Mouse (Mus musculus) right cerebral cortex, adult 2 months (tissue): ENCODE measurements around the gene Mypn.

ENCODE experiments used
- DNase-seq, 2 experiments: peaks; one replicate each; pipeline ENCODE4 v3.0.0; 2021 to 2022; ENCODE audit warnings: low spot score in 2 of 2

Mypn gene

DNA sequence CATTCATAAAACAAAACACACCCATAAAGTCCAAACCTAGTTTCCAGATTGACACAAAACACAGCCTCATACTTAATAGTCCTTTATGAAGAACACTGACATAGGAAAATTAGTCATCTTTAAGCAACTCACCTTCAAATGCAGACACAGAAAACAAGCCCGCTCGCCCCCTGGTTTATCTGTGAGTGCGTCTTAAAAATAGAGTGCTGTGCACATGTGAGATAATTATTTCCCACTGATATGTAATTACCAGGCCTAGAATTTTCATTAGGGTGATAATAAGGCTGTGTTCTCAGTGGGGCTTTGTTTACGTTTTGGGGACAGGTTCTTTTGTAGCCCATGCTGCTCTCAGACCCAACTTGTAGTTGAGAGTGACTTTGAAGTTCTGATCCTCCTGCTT, 4.7 kb downstream of the Mypn start:
- DNase-seq = no peak

DNA sequence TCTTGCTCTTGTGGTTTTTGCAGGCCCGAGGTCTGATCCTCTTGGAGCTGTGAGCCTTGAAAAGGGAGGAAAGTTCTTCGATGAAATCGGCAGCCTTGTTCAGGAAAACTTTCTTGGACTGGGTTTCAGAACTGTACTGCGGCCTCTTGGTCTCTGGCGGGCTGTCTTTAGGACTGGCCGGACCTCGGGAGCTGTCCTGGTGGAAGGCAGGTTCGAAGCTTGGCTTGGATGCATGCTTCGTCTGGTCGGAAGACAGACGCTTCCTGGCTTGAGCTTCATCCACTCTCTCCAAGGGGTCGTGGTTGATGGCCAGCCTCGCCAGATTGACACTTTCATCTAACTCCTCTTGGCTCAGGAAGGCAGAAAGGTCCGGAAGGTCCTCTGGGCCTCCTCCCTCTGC, 11.0 kb downstream of the Mypn start:
- DNase-seq = no peak

DNA sequence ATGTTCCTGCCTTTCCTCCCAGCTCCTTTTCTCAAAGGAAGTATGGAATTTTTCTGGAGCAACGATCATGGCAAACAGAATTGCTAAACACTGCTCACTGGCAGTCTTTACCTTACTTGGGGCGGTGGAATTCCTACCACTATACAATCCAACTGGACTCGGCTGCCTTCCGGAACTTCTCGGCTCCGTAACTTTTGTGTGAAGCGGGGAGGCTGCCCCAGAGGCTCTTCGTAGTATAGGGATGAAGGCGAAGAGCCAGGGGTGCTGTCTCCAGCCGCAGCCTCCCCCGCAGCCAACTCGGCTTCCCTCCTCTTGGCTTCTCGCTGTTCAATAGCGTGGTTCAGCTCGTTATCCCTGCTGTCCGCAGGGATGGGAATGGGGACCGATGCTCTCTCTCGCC, 11.5 kb downstream of the Mypn start:
- DNase-seq = no peak

DNA sequence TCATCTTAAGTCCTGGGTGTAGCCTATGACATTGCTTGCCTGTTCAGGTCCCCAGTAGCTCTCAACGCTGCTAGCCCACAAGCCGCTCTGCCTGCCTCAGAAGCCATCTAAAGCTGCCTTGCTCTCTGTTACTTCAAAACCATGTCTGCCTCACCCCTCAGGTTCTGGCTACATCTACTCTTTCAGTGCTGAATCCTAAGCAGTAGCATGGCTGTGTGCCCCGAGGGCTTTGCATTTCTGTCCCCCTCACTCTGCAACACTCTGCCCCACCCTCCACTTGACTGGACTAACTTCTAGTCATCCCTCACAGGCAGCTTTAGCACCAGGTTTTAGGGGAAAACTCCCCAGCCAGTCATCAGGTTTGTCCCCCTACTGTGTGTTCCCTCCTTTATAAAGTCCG, 19.3 kb downstream of the Mypn start:
- DNase-seq = no peak

DNA sequence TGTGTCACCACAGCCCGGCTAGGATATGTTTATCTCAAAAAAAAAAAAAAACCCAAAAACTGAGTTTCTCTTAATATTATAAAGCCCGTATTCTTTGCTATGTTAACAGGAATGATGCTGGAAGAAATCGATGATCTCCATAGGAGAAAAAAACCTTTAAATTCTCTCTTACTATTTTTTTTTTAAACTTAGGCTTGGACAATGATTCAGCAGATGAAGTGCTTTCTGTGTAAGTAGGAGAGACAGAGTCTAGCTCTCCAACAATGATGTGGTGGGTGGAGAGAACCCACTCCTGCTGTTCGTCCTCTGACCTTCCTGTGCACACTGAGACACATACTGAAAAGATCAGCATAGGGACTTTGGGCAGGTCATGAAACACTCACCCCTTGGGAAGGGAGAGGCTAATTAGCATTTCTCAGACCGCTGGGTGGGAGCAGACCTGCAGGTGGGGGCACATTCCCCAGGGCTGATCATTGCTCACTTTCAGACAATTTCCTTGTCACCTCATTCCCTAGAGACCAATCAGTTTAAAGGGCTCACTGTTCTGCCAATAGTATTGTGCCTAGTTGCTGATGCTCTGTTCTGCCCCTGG, 21.5 kb downstream of the Mypn start:
- DNase-seq = no peak

DNA sequence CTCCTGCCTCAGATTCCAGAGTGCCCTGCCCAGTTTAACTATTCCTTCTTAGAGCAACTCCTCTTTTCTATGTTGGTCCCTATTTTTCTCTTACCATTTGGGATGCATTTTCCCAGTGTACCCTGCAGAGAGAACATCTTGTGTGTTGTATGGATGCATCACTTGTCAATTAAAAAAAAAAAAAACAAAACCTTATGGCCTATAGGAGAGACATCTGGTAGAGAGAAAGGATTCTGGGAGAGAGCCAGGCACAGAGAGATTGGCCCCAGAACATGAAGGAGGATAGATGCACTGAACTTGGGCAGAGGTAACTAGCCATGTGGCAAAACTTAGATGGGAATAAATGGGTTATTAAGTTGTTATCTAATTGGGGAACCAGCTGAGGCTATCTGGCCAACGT, 22.6 kb downstream of the Mypn start:
- no peak for DNase-seq

DNA sequence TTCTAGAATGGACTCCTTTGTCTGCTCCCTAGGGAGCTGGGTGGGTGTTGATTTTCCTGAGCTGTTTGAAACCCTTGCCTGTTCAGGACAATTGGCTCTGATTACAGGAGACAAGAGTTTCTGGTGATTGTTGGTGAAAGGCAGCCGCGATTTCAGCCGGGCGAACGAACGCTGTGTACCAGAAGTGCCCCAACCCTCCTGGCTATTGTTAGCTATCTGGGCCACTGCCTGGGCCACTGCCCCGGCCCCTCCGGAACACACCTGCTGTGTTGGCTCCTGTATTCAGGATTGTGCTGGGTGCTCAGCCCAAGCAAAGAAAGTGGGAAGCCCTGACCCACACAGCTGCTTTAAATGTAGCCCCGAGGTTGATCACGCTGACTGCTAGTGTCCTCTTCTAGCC, 24.2 kb downstream of the Mypn start:
- DNase-seq = no peak

DNA sequence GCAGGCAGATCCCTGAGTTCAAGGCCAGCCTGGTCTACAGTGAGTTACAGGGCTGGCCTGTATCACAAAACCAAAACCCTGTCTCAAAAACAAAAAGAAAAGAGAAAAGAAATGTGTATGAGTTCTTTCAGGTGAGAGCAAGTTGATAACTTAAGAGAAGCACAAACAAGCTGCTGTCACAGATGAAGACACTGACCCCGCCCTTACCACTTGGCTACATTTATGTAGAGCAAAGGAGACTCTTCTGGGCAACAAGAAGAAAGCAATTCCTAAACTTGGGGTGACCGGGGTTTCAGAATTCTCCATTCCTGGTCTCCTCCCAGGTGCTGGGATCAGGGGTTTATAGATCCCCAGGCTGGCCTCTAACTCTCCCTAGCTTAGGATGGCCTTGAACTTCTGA, 25.4 kb downstream of the Mypn start:
- DNase-seq = no peak

DNA sequence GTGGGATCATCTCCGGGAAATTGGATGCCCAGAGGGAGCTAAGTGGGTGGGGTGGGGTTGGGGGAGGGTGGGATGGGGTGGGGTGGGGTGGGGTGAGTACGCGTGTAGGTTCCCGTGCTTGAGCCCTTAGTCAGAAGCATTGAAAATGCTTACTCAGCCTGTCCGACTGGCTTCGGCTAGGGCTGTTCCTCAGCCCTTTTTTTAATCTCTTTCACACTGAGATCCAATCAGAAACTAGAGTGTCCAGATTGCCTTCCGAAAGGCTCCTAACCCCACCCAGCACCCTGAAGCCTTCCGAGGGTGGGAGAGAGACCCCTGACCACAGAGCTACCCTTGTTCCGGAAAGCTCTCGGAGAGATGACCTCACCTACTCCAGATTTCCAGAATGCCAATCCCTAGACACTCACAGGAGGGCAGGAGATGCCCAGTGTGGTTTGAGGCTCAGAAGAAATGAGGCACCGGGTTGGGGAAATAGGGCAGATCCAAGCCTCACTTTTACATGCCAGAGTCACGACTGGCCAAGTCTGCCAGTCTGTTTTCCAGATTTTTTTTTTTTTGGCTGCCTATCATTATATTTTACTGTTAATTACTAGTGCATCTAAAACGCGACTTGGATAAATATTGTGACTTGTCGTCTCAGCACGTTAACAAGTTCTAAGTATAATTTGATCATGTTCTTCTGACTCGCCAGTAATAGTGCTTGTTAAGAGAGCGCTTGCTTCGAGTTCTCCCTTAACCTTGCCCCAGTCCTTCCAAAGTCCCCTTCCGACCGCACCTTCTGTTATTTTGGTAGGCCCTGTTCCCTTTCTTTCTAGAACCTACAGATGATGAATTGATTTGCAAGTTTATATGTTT, 26.2 kb downstream of the Mypn start:
- DNase-seq = no peak

DNA sequence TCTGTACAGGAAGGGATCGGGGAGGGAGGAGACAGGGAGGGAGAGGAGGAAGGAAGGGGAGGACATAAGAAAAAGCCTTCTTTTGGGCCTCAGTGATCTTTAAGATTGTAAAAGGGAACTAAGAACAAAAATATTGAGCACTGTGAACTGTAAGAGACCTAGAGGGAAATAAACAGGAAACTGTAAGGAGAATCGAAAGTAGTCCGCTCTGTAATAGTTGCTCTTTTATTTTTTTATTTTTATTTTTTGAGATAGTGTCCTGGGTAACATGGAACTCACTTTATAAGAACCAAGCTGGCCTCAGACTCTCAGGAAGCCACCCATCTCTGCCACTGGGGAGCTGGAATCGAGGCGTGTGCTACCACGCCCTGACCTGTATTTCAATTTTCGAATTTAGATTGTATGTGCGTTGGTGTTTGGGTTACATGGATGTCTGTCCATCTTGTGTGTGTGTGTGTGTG, 27.3 kb downstream of the Mypn start:
- DNase-seq = no peak

DNA sequence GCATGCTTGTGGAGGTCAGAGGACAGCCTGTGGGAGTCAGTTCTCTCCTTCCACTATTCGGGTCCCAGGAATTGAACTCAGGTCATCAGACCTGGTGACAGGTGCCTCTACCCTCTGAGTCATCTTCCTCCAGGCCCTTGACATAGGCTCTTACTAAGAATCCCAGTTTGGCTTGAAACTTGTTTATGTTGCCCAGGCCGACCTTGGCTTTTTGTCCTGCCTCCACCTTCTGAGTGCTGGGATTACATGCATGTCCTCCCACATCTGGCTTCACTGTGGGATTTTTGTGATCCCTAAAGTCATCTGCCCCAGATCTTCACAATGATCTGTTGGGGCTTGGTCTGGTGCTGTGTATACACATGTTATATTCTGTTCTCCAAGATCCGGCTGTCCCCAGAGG, 31.7 kb downstream of the Mypn start:
- no peak for DNase-seq

DNA sequence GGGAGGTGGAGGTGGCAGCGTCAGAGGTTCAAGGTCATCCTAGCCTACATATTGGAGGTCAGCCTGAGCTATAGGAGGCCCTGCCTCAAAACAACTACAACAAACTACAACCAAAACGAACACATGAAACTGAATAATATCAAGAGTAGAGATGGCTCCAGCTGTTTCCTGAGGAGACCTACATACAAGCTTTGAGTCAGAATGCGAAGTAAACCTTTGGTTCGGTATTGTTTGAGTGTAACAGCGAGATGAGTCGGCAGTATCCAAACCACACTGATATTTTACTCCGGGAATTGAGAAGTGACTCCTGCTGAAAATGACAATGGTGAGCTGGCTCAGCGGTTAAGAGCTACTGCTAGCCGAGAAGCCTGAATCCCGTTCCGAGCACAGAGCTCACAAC, 34.2 kb downstream of the Mypn start:
- no peak for DNase-seq

DNA sequence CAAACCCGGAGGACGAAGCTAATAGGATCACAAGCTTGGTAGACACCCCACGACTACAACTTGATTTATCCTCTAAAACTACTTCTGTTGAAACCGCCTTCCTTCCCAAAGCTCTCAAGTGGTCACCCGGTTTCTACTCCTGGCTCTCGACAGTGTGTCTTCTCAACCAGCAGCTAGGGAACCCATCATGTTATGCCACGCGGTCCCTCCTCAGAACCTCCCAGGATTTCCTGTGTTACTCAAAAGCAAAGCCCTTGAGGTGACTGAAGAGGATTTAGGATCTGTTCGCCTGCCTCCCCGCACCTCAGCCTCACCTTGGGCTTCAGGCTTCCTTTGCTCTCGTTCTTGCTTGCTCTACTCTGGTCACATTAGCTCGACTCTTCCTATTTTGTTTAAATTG, 35.6 kb downstream of the Mypn start:
- DNase-seq = no peak

DNA sequence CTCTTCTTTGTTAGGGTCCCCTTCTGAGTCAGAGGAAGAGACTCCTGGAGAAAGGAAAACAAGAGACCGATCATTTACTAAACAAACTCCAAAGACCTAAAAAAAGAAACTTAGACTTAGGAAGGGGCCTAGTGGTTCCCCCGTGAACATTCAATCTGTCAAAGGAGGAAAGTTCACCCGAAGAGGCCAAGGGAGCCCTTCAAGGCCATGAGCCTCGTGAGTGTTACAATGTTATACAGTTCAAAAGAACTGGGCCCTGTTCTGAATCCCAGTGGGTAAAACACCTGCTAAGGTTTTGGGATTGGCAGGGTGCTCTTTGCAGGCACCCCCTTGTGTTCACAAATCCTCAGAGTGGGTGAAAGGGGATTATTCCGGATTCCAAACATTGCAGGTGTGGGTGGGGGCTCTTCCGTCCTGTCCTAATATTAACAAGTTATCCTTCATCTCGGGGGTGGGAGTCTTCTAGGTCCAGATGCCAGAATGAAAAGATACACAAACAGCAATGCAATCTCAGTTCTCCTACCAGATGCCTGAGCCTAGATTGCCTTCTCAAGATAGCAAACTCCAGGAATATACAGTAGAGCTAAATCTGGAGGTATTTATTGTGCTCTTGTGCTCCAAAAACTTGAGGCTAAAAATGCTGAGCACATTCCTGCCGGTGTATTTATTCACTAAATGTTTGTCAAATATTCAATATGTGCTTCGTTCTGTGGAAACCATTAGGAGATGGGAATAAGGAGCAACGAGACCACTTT, 36.3 kb downstream of the Mypn start:
- no peak for DNase-seq

DNA sequence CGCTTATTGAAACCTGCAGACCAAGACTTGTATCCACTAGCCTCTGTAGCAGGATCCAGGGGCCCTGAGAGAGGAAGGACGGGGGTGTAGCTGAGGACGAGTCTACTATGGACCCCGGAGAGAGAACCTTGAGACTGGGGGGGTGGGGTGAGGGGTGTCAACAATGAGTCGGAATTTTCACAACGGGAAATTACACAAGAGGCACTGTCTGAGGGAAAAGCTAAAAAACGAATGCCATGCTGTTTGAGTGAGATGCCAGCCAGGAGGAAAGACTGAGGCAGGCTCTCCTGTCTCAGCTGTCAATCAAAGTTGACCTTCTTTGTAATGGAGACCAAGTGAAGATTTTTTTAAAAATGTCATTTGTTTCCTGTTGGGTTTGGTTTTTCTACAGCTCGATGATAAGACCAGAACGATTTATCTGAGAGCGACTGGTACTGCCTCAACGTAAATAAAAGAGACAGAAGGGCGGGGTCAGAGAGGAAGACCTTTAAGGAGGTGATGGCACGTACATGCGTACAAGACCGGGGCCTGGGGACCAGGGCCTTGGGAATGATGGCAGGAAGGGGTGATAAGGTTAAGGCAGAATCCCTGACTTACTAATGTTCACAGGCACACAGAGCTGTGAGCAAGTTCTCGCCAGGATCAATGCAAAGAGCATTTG, 37.9 kb downstream of the Mypn start:
- DNase-seq = no peak

DNA sequence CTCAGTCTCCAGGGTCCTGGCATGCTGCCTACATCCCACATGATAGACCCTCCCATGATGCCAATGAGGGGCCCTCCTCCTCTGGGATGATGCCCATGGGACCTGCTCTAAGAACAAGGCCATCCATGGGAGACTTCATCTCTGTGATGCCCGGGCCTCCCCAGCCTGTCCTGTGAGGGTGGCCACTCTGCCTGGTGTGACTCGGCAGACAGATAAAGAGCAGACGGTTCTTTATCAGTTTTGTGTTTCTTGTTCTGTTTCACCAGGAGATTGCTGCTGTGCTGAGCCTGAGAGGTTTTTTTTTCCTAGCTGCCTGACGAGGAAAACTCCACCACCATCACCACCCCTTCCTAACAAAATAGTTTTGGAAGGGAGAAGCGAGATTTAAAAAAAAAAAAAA, 42.5 kb downstream of the Mypn start:
- DNase-seq = no peak

DNA sequence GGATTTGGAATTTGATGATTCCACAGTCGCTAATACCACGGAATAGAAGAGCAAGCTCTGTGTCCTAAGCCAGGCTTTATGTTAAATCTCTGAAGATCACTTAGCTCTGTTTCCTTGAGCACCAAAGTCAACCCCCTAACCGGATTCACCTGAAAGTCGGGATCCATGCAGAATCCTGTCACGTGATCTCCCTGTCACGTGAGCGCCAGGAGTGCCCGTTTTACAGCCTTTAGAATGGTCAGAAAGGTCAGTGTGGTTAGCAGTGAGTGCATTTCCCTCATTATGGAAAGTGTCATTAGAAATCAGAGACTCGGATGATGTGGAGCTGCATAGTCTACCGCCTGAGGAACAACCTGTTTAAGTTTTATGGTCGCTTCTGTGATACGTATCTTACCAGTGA, 43.1 kb downstream of the Mypn start:
- no peak for DNase-seq

DNA sequence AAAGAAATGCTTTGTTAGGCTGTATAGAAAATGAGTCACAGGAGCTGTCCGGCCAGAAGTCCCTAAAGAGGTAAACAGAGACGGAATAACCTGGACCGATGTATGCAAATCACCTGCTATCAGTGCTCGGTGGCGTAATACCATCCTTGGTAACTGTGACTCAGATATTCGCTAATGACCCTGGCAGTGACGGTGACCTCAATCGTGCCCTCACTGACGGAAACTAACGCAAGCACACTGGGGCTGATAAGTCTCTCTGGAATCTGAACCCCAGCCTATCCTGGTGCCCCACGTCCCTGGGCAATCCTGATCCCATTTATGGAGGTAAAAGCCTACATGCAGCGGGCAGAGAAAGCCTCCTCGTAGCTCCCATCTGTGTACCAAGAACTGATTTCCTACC, 45.6 kb downstream of the Mypn start:
- no peak for DNase-seq

DNA sequence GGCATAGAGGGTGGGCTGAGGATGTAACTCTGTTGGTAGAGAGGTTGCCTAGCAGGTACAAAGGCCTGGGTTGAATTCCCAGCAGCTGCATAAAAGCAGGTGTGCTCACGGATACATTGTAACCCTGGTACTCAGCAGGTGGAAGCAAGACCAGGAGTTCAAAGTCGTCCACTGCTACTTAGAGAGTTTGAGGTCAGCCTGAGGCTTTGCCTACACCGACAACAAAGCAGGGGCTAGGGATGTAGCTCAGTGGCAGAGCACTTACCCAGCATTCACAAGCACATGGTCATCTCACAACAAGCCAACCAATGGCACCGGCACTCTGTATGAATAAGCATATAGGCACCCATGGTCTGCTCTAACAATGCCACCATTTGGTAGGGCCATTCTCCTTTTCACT, 46.3 kb downstream of the Mypn start:
- no peak for DNase-seq

DNA sequence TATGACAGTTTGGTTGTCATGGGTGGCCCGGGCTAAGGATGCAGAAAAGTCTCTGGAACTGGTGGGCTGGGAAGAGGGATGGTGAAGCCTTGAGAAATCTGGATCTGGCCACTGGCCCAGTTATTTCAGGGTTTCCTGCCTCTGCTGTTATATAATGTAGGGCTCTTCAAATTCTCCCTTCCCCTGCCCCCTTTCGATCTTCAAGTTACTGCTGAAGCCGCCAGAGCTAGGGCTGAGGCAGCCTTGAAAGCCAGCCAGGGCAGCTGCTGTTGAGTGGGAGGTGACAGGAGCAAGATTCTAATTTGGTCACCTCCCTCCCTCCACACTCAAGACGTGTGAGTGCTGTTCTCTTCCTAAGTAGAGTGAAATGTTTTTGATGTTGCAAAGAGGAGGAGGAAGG, 46.8 kb downstream of the Mypn start:
- DNase-seq = peak; percentile 93 to 94

DNA sequence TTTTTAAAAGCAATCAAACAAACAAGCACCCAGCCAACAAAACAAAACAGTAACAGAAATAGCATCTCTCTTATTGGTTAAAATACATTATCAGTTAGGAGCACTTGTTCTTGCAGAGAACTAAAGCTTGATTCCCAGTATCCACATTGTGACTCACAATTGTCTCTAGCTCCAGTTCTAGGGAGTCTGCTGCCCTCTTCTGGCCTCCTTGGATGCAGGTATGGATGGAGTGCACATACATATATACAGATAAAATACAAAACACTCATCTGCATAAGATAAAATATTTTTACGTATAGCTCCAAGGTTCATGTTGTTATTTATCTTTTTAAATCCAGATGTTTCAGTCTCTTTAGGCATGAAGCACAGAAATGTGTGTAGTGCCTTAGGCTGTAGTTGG, 47.4 kb downstream of the Mypn start:
- DNase-seq = no peak

DNA sequence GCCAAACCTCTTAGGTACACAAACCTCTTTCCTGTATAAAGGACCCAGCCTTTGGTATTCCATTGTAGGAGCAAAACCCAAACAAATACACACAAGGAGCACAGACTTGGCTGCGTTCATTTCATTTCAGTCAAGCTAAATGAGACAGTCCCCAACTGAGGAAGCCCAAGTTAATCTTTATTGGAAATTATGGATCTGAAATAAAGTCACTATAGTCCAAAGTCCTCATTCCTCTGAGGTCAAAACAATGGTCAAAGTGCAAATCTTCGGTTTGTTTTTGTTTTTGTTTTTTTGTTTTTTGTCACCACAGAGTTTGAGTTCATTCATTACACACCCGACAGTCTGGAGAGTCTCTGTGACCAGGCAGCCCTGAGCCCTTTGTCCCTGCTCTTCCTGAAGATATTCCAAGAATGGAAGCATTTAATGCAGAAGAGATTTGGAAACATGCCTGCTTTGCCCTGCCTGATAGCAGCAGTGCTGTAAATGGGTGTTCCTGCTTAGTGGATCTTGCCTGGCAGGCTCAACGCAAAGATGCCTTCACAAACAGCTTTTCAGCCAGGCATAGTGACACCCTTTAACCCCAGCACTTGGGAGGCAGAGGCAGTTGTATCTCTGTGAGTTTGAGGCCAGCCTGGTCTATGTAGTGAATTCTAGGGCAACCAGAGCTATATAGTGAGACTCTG, 47.9 kb downstream of the Mypn start:
- DNase-seq = no peak
